Mouse (Mus musculus): Measurements from ENCODE around the gene Slc38a5. TPM values are rescaled to one million over a fixed set of nuclear protein-coding genes. Genes with fewer than 3 reads are reported as not detected.

Gene Slc38a5
- polyA plus RNA-seq, 1 experiment = 9.8 TPM

GRCm38 (mm10) chrX:8248542-8249120 is 22.3 kb upstream of the Slc38a5 start:
- Histone ChIP-seq H3K4me1 (ENCODE audit: control insufficient read depth, insufficient read depth, low read length) (no peaks in the 10 kb centered on the region; the same call in 1 of the 2 replicates), H3K27ac (ENCODE audit: insufficient read depth, low read length) (no peak overlapping the region), H3K4me3 (ENCODE audit: insufficient read depth, low read length) (no peak overlapping the region)
- TF ChIP-seq CTCF (IDR thresholded peaks at IDR 0.05; ENCODE audit: extremely low read depth, insufficient read depth, low read length) (no peak), POLR2A (IDR thresholded peaks at IDR 0.05; ENCODE audit: extremely low read depth, insufficient read depth, low read length) (no peak)

DNA sequence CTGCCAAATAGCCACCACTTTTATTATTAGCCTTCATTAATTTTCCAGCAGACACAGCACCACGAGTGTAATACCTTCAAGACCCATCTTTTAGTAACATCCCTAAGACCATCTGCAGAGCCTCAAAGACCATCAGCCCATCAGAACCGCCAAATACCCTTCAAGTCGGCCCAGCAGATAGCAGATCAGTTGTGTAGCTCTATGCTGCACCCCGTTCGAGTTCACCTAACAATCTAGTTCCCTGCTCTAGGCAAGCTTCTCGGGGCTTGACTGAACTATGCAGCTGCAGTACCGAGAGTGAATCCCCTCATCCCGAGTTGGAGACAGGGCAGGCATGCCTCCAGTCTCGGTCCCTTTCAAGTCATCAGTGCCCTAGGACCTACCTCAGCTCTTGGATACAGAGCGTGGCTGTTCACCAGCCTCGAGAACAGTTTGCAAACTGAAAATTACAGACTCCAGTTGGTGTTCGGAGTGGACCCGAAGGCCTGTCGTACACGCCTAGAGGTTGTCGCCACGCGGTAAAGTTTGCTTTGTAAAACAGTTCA is 19.1 kb upstream of the Slc38a5 start:
- Histone ChIP-seq H3K4me1 (ENCODE audit: control insufficient read depth, insufficient read depth, low read length) (no peaks in the 10 kb centered on the region; the same call in 1 of the 2 replicates), H3K27ac (ENCODE audit: insufficient read depth, low read length) (no peak overlapping the region)
- TF ChIP-seq CTCF (IDR thresholded peaks at IDR 0.05; ENCODE audit: extremely low read depth, insufficient read depth, low read length) = no peak
- TF ChIP-seq POLR2A (IDR thresholded peaks at IDR 0.05; ENCODE audit: extremely low read depth, insufficient read depth, low read length) = 0 out of 2 replicates have a peak, but pooled peaks have one; percentile 31

DNA sequence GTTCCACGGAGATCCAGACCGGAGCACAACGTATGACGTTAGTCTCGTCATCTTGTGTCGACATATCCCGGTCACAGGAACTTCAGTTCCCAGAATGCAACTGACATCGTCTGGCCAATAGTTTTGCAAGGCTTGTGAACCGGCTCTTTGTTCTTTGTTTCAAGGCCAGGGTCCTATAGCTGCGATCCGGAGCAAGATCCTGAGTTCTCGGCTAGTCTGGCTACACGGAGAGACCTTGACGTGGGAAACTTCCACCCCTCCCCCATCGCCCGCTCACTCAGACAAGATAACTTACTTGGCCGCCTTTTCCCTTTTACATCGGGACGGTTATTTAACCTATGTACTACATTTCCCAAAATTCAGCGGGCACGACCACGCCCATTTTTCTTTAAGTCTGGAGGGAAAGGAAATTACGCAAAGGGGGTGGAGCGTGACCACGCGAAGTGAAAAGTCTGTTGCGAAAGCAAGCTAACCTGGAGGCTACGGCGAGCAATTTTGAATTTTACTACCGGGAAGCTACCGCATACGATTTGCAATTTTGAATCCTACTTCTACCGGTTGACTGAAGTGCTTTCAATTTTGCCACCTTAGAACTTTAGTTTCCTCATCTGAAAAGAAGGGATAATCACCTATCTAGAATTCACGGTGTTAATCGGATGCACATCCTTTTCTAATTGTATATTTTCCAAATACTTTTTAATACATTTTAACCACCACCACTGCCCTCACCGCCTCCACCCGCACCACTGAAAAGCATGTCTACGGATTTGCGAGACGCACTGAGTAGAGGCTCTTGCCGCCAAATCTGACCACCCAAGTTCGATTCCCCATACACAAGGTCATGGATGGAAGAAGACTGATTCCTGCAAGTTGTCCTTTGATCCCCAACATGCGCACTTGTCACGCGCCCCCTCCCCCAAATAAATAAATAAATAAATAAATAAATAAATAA is 18.3 kb upstream of the Slc38a5 start, which contains the start of gene Ftsj1:
TSS of gene Ftsj1 (minus strand) at position 73 of the 952 bp plus-strand sequence.
- Histone ChIP-seq H3K4me1 (ENCODE audit: control insufficient read depth, insufficient read depth, low read length) (no peaks in the 10 kb centered on the region; the same call in 1 of the 2 replicates), H3K27ac (ENCODE audit: insufficient read depth, low read length) (peak within 1 kb of the TSS; percentile 67), H3K4me3 (ENCODE audit: insufficient read depth, low read length) (peak within 1 kb of the TSS; percentile 79)
- TF ChIP-seq CTCF (IDR thresholded peaks at IDR 0.05; ENCODE audit: extremely low read depth, insufficient read depth, low read length) = no peak
- TF ChIP-seq POLR2A (IDR thresholded peaks at IDR 0.05; ENCODE audit: extremely low read depth, insufficient read depth, low read length) = 0 out of 2 replicates have a peak, but pooled peaks have one; percentile 33

More for the DNA sequence above, 19.1 kb upstream of the Slc38a5 start:
- H3K4me3 ChIP-seq (ENCODE audit: insufficient read depth, low read length) = peak overlapping the region; percentile 79

- no peak overlapping the region for H3K4me3 ChIP-seq (ENCODE audit: insufficient read depth, low read length)
- TF ChIP-seq CTCF (IDR thresholded peaks at IDR 0.05; ENCODE audit: extremely low read depth, insufficient read depth, low read length) (no peak), POLR2A (IDR thresholded peaks at IDR 0.05; ENCODE audit: extremely low read depth, insufficient read depth, low read length) (no peak)
- no peaks in the 10 kb centered on the region; the same call in 1 of the 2 replicates for H3K4me1 ChIP-seq (ENCODE audit: control insufficient read depth, insufficient read depth, low read length)
- H3K27ac ChIP-seq (ENCODE audit: insufficient read depth, low read length) = no peak overlapping the region
These were observed 17.2 kb upstream of the Slc38a5 start for GRCm38 (mm10) chrX:8253711-8254110.

DNA sequence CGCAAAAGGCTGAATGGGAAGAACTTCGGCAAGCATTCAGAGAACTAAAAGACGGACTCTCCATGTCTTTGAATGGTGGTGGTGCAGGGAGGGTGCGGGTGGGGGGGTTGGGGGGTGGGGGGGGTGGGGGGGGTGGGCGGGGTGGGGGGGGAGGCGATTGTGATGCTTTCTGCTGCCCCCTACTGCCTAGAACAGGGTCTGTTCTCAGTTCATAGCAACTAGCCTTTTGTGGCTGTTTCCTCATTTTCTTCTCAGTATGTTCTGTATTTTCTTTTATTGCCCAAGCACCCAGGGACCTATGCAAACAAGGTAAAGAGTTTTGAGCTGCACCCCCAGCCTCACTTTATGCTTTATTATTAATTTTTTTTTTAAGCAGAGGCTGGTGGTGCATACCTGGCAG is 15.1 kb upstream of the Slc38a5 start:
- Histone ChIP-seq H3K4me1 (ENCODE audit: control insufficient read depth, insufficient read depth, low read length) (no peaks in the 10 kb centered on the region; the same call in 1 of the 2 replicates), H3K4me3 (ENCODE audit: insufficient read depth, low read length) (no peak overlapping the region), H3K27ac (ENCODE audit: insufficient read depth, low read length) (no peak overlapping the region)
- no peak for TF ChIP-seq POLR2A (IDR thresholded peaks at IDR 0.05; ENCODE audit: extremely low read depth, insufficient read depth, low read length)
- no peak for TF ChIP-seq CTCF (IDR thresholded peaks at IDR 0.05; ENCODE audit: extremely low read depth, insufficient read depth, low read length)

DNA sequence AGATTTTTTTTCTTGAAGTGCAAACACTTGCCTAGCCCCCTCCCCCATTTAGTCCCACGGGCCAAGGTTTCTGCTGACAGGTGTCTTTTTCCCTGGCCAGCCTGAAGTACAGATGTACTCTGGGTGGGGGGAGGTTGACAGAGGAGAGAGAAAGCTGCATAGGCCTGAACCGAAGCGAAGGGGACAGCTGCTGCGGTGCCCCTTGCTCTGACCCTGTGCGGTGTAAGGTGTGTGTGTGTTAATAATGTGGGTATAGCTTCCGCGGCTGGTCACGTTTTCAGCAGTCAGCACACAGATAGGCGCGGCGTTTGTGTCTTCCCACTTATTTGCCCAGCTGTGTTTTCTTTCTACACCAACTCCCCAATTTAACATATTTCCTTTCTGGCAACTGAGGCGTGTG is 11.5 kb upstream of the Slc38a5 start:
- Histone ChIP-seq H3K4me3 (ENCODE audit: insufficient read depth, low read length) (no peak overlapping the region), H3K4me1 (ENCODE audit: control insufficient read depth, insufficient read depth, low read length) (no peaks in the 10 kb centered on the region), H3K27ac (ENCODE audit: insufficient read depth, low read length) (no peak overlapping the region)
- TF ChIP-seq CTCF (IDR thresholded peaks at IDR 0.05; ENCODE audit: extremely low read depth, insufficient read depth, low read length) = no peak
- TF ChIP-seq POLR2A (IDR thresholded peaks at IDR 0.05; ENCODE audit: extremely low read depth, insufficient read depth, low read length) = no peak

DNA sequence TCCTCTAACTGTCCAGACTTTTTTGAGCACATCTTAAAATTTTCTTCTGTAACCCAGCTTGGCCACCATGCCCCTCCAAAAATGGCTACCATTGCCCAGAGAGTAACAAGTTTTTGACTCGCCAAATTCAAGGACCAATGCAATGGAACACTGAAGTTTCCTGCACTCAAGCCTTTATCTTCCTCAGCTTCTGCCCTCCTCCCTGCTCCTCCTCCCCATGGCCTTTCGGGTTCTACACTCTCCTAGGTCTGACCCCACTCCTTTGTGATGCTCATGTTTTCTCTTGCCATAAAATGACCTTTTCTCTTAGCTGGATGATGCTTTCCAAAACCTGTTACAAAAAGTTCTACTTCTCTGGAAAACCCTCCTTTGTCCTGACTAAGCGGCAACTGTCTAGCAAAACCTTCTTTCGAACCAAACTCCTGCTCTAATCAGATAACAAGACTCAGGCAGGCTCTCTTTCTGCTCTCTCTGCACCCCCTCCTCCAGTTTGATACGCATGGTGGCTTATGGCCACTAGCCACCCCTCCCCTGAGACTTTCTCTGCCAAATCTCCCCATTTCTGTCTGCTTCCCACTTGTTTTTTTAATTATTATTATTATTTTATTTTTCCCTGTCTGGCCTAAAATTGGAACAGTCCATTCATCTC is 7.7 kb upstream of the Slc38a5 start:
- H3K4me3 ChIP-seq (ENCODE audit: insufficient read depth, low read length) = no peak overlapping the region
- H3K4me1 ChIP-seq (ENCODE audit: control insufficient read depth, insufficient read depth, low read length) = no peaks in the 10 kb centered on the region
- no peak for TF ChIP-seq POLR2A (IDR thresholded peaks at IDR 0.05; ENCODE audit: extremely low read depth, insufficient read depth, low read length)
- TF ChIP-seq CTCF (IDR thresholded peaks at IDR 0.05; ENCODE audit: extremely low read depth, insufficient read depth, low read length) = no peak
- no peak overlapping the region for H3K27ac ChIP-seq (ENCODE audit: insufficient read depth, low read length)

- no peak overlapping the region for H3K4me3 ChIP-seq (ENCODE audit: insufficient read depth, low read length)
- no peaks in the 10 kb centered on the region for H3K4me1 ChIP-seq (ENCODE audit: control insufficient read depth, insufficient read depth, low read length)
- TF ChIP-seq POLR2A (IDR thresholded peaks at IDR 0.05; ENCODE audit: extremely low read depth, insufficient read depth, low read length) = no peak
- no peak for TF ChIP-seq CTCF (IDR thresholded peaks at IDR 0.05; ENCODE audit: extremely low read depth, insufficient read depth, low read length)
- H3K27ac ChIP-seq (ENCODE audit: insufficient read depth, low read length) = no peak overlapping the region
These were observed 6.7 kb upstream of the Slc38a5 start for GRCm38 (mm10) chrX:8264222-8264621.

GRCm38 (mm10) chrX:8272000-8272399 is 1.1 kb downstream of the Slc38a5 start:
- H3K4me1 ChIP-seq (ENCODE audit: control insufficient read depth, insufficient read depth, low read length) = no peaks in the 10 kb centered on the region
- no peak overlapping the region for H3K27ac ChIP-seq (ENCODE audit: insufficient read depth, low read length)
- TF ChIP-seq POLR2A (IDR thresholded peaks at IDR 0.05; ENCODE audit: extremely low read depth, insufficient read depth, low read length) (no peak), CTCF (IDR thresholded peaks at IDR 0.05; ENCODE audit: extremely low read depth, insufficient read depth, low read length) (no peak)
- no peak overlapping the region for H3K4me3 ChIP-seq (ENCODE audit: insufficient read depth, low read length)
